Mouse (Mus musculus) CH12.LX (cell line): Measurements from ENCODE around the gene Parp1. TPM values are rescaled to one million over a fixed set of nuclear protein-coding genes. Genes with fewer than 3 reads are reported as not detected.

ENCODE experiments used
- DNase-seq: peaks from one replicate; pipeline ENCODE4 v3.0.0-alpha.2; 2013; ENCODE audit errors: extremely low read depth
- H3K27ac ChIP-seq: 2 replicates; pipeline ENCODE4 v1.5.1; 2012; ENCODE audit warnings: low read depth, mild to moderate bottlenecking, control low read depth, moderate library complexity; ENCODE audit not compliant: insufficient read depth
- H3K27me3 ChIP-seq: replicated peaks from 2 replicates; pipeline ENCODE3; 2012; ENCODE audit warnings: inconsistent platforms
- H3K36me3 ChIP-seq, 2 experiments: replicated peaks in 1 of 2; 2 replicates each; pipeline versions ENCODE3 to v1.6.1; 2012; ENCODE audit warnings: inconsistent platforms in 1 of 2, low read length in 1 of 2, mild to moderate bottlenecking in 1 of 2, mixed read lengths in 1 of 2, moderate library complexity in 1 of 2; ENCODE audit not compliant: control insufficient read depth in 1 of 2, insufficient read depth in 1 of 2
- H3K4me1 ChIP-seq, 2 experiments: 2 replicates each; pipeline ENCODE4 v1.6.1; 2012; ENCODE audit warnings: inconsistent platforms in 1 of 2, moderate library complexity in 1 of 2; ENCODE audit not compliant: insufficient read depth in 2 of 2, control insufficient read depth in 1 of 2
- H3K4me2 ChIP-seq: 2 replicates; pipeline ENCODE4 v1.6.1; 2012; ENCODE audit warnings: low read depth, mild to moderate bottlenecking, control low read depth; ENCODE audit not compliant: poor library complexity, insufficient read depth, severe bottlenecking
- H3K4me3 ChIP-seq, 3 experiments: fragments of 150-350 bp in 1 of 3; sonication (generic) in 1 of 3; replicated peaks in 1 of 3; 2 replicates each; pipeline versions ENCODE3 to v1.5.1; 2011 to 2012; ENCODE audit warnings: low read depth in 2 of 3, low read length in 2 of 3, mild to moderate bottlenecking in 2 of 3, moderate library complexity in 2 of 3, control low read depth in 1 of 3, improper control_type of control experiment in 1 of 3, inconsistent platforms in 1 of 3, mixed read lengths in 1 of 3; ENCODE audit not compliant: poor library complexity in 1 of 3
- H3K79me2 ChIP-seq: replicated peaks from 2 replicates; pipeline ENCODE4 v1.6.1; 2012; ENCODE audit warnings: mild to moderate bottlenecking, moderate library complexity; ENCODE audit not compliant: control insufficient read depth, poor library complexity, insufficient read depth, severe bottlenecking; ENCODE audit errors: extremely low read depth
- H3K9ac ChIP-seq: 2 replicates; pipeline ENCODE4 v1.6.1; 2012; ENCODE audit warnings: low read depth, mild to moderate bottlenecking, control low read depth, moderate library complexity; ENCODE audit not compliant: insufficient read depth
- H3K9me3 ChIP-seq: replicated peaks from 2 replicates; pipeline ENCODE3; 2012; ENCODE audit warnings: low read length, inconsistent platforms, mixed read lengths
- BHLHE40 ChIP-seq: IDR thresholded peaks from 2 replicates; pipeline ENCODE4 v1.6.1; 2011; ENCODE audit warnings: mild to moderate bottlenecking, low read depth, low read length, improper control_type of control experiment
- CHD2 ChIP-seq: IDR thresholded peaks from 2 replicates; pipeline ENCODE4 v1.6.1; 2011; ENCODE audit warnings: low read length, improper control_type of control experiment
- CTCF ChIP-seq, 2 experiments: IDR thresholded peaks in 1 of 2; conservative IDR thresholded peaks in 1 of 2; 2 replicates each; pipeline ENCODE4 v1.5.1; 2011 to 2012; ENCODE audit warnings: low read depth in 2 of 2, low read length in 2 of 2, improper control_type of control experiment in 1 of 2, inconsistent platforms in 1 of 2, mild to moderate bottlenecking in 1 of 2, moderate library complexity in 1 of 2
- ELF1 ChIP-seq: IDR thresholded peaks from 2 replicates; pipeline ENCODE4 v1.6.1; 2014; ENCODE audit warnings: low read depth, mild to moderate bottlenecking, inconsistent platforms, low read length, improper control_type of control experiment
- EP300 ChIP-seq: IDR thresholded peaks from 2 replicates; pipeline ENCODE4 v1.6.1; 2011; ENCODE audit warnings: low read length, improper control_type of control experiment
- ETS1 ChIP-seq: conservative IDR thresholded peaks from 2 replicates; pipeline ENCODE4 v1.6.1; 2012; ENCODE audit warnings: low read depth, mild to moderate bottlenecking, inconsistent platforms, low read length, improper control_type of control experiment, moderate library complexity
- GABPA ChIP-seq: IDR thresholded peaks from 2 replicates; pipeline ENCODE4 v1.6.1; 2012; ENCODE audit warnings: low read depth, low read length, improper control_type of control experiment, inconsistent platforms; ENCODE audit not compliant: insufficient replicate concordance
- HCFC1 ChIP-seq: IDR thresholded peaks from 2 replicates; pipeline ENCODE4 v1.6.1; 2012; ENCODE audit warnings: low read depth, mild to moderate bottlenecking, inconsistent platforms, low read length, improper control_type of control experiment
- IRF4 ChIP-seq: IDR thresholded peaks from 2 replicates; pipeline ENCODE4 v1.6.1; 2014; ENCODE audit warnings: low read depth, mild to moderate bottlenecking, inconsistent platforms, low read length, improper control_type of control experiment
- JUN ChIP-seq: IDR thresholded peaks from 2 replicates; pipeline ENCODE4 v1.6.1; 2011; ENCODE audit warnings: low read depth, mild to moderate bottlenecking, low read length, improper control_type of control experiment, moderate library complexity; ENCODE audit not compliant: insufficient read depth
- JUND ChIP-seq: conservative IDR thresholded peaks from 2 replicates; pipeline ENCODE4 v1.6.1; 2011; ENCODE audit warnings: low read depth, low read length, improper control_type of control experiment
- KAT2A ChIP-seq: IDR thresholded peaks from 2 replicates; pipeline ENCODE4 v1.6.1; 2012; ENCODE audit warnings: low read length, improper control_type of control experiment, inconsistent platforms; ENCODE audit not compliant: insufficient replicate concordance
- MAX ChIP-seq: IDR thresholded peaks from 2 replicates; pipeline ENCODE4 v1.6.1; 2011; ENCODE audit warnings: low read length, improper control_type of control experiment
- MAZ ChIP-seq: IDR thresholded peaks from 2 replicates; pipeline ENCODE4 v1.6.1; 2012; ENCODE audit warnings: low read depth, mild to moderate bottlenecking, inconsistent platforms, low read length, improper control_type of control experiment, moderate library complexity
- MEF2A ChIP-seq: IDR thresholded peaks from 2 replicates; pipeline ENCODE4 v1.6.1; 2014; ENCODE audit warnings: low read depth, mild to moderate bottlenecking, inconsistent platforms, low read length, improper control_type of control experiment, borderline replicate concordance
- MXI1 ChIP-seq: IDR thresholded peaks from 2 replicates; pipeline ENCODE4 v1.6.1; 2011; ENCODE audit warnings: mild to moderate bottlenecking, low read depth, low read length, improper control_type of control experiment
- MYC ChIP-seq: IDR thresholded peaks from 2 replicates; pipeline ENCODE4 v1.6.1; 2011; ENCODE audit warnings: low read depth, mild to moderate bottlenecking, improper control_type of control experiment, low read length
- NELFE ChIP-seq: IDR thresholded peaks from 2 replicates; pipeline ENCODE4 v1.6.1; 2011; ENCODE audit warnings: low read depth, low read length, improper control_type of control experiment
- NRF1 ChIP-seq: IDR thresholded peaks from 2 replicates; pipeline ENCODE4 v1.6.1; 2014; ENCODE audit warnings: low read depth, mild to moderate bottlenecking, inconsistent platforms, low read length, improper control_type of control experiment, moderate library complexity
- POLR2AphosphoS2 ChIP-seq: IDR thresholded peaks from 2 replicates; pipeline ENCODE4 v1.6.1; 2011; ENCODE audit warnings: low read depth, low read length, improper control_type of control experiment
- RAD21 ChIP-seq: IDR thresholded peaks from 2 replicates; pipeline ENCODE4 v1.6.1; 2011; ENCODE audit warnings: low read depth, mild to moderate bottlenecking, low read length, improper control_type of control experiment, moderate library complexity
- RCOR1 ChIP-seq: conservative IDR thresholded peaks from 2 replicates; pipeline ENCODE4 v1.6.1; 2012; ENCODE audit warnings: low read depth, mild to moderate bottlenecking, inconsistent platforms, low read length, improper control_type of control experiment
- SIN3A ChIP-seq: IDR thresholded peaks from 2 replicates; pipeline ENCODE4 v1.6.1; 2012; ENCODE audit warnings: low read length, improper control_type of control experiment, inconsistent platforms
- SMC3 ChIP-seq: IDR thresholded peaks from 2 replicates; pipeline ENCODE4 v1.6.1; 2011; ENCODE audit warnings: low read depth, low read length, improper control_type of control experiment
- TBP ChIP-seq: conservative IDR thresholded peaks from 2 replicates; pipeline ENCODE4 v1.6.1; 2011; ENCODE audit warnings: low read depth, low read length, improper control_type of control experiment
- TCF12 ChIP-seq: IDR thresholded peaks from 2 replicates; pipeline ENCODE4 v1.6.1; 2014; ENCODE audit warnings: low read depth, mild to moderate bottlenecking, inconsistent platforms, low read length, improper control_type of control experiment
- UBTF ChIP-seq: IDR thresholded peaks from 2 replicates; pipeline ENCODE4 v1.6.1; 2012; ENCODE audit warnings: low read depth, mild to moderate bottlenecking, inconsistent platforms, low read length, improper control_type of control experiment, moderate library complexity
- USF2 ChIP-seq: conservative IDR thresholded peaks from 2 replicates; pipeline ENCODE4 v1.6.1; 2011; ENCODE audit warnings: low read depth, low read length, improper control_type of control experiment
- ZC3H11A ChIP-seq: IDR thresholded peaks from 2 replicates; pipeline ENCODE4 v1.6.1; 2012; ENCODE audit warnings: low read depth, mild to moderate bottlenecking, inconsistent platforms, low read length, improper control_type of control experiment
- ZKSCAN1 ChIP-seq: IDR thresholded peaks from 2 replicates; pipeline ENCODE4 v1.6.1; 2012; ENCODE audit warnings: low read depth, inconsistent platforms, low read length, improper control_type of control experiment, borderline replicate concordance
- ZMIZ1 ChIP-seq: IDR thresholded peaks from 2 replicates; pipeline ENCODE4 v1.6.1; 2012; ENCODE audit warnings: low read depth, mild to moderate bottlenecking, inconsistent platforms, low read length, improper control_type of control experiment
- ZNF384 ChIP-seq: IDR thresholded peaks from 2 replicates; pipeline ENCODE4 v1.6.1; 2012; ENCODE audit warnings: low read depth, low read length, improper control_type of control experiment, inconsistent platforms
- dilution Hi-C: fragments of 300-500 bp; cut with MboI; formaldehyde crosslinking; loops from 2 replicates; pipeline ENCODE4 v1.14.3; 2020; ENCODE audit warnings: low sequenced_read_pairs; ENCODE audit not compliant: extremely low pct_unique_long_range_greater_than_20kb, extremely low pct_ligation_motif_present
- in situ Hi-C: fragments of 300-500 bp; cut with MboI; formaldehyde crosslinking; loops from 3 replicates; pipeline ENCODE4 v1.14.3; 2019; ENCODE audit warnings: low sequenced_read_pairs, low pct_ligation_motif_present, low pct_unique_long_range_greater_than_20kb, mixed read lengths
- polyA plus RNA-seq: library from polyadenylated mRNA; unstranded; fragments of >175 nt; gene quantifications from 2 replicates; pipeline ENCODE4 v1.2.1, GENCODE M21; 2012; ENCODE audit warnings: low read depth; ENCODE audit not compliant: insufficient read length
- total RNA-seq, 2 experiments: library from RNA; depleted of rRNA; stranded (reverse); fragments of 300-350 nt in 1 of 2; fragments of >200 nt in 1 of 2; gene quantifications; 2 replicates each; pipeline ENCODE4 v1.2.3; 2012 to 2014

The Parp1 gene
- total and polyA plus RNA-seq, 3 experiments = 310 to 313 (median 310) TPM

- Histone ChIP-seq H3K36me3 (peaks cover 81 to 99% of the 10 kb centered on the region in 2 experiments), H3K4me2 (peak overlapping the region; percentile 33; the same call in 1 of the 2 replicates), H3K27me3 (no peaks in the 10 kb centered on the region), H3K4me1 (peaks cover 17 to 38% of the 10 kb centered on the region in 2 experiments), H3K27ac (peak overlapping the region; percentile 98), H3K4me3 (peak overlapping the region in 2 of 3 experiments; percentile 2 to 33), H3K9me3 (no peaks in the 10 kb centered on the region), H3K9ac (no peak overlapping the region), H3K79me2 (no peaks in the 10 kb centered on the region)
- TF ChIP-seq CTCF (conservative IDR thresholded peaks at IDR 0.05 in 1 of 2, IDR thresholded peaks at IDR 0.05 in 1 of 2; ENCODE audit: low read depth in 2 of 2, low read length in 2 of 2) = no peak
- no peak for TF ChIP-seq GABPA
- peak; percentile 79; the same call in 1 of the 2 replicates for TF ChIP-seq MYC
- TF ChIP-seq RAD21 = no peak; the same call in none of the 2 replicates
- no peak for TF ChIP-seq CHD2
- TF ChIP-seq USF2 = no peak
- peak; percentile 94 for TF ChIP-seq SIN3A
- TF ChIP-seq ZMIZ1 = no peak
- peak; percentile 73; the same call in 1 of the 2 replicates for TF ChIP-seq BHLHE40
- TF ChIP-seq RCOR1 = peak; percentile 57
- TF ChIP-seq ZNF384 = no peak
- no peak for TF ChIP-seq NELFE
- TF ChIP-seq MAZ = peak; percentile 55; the same call in 1 of the 2 replicates
- peak; percentile 73; the same call in 1 of the 2 replicates for TF ChIP-seq TCF12
- TF ChIP-seq KAT2A = no peak
- no peak for TF ChIP-seq SMC3
- TF ChIP-seq MAX = peak; percentile 87
- peak; percentile 97 for TF ChIP-seq EP300
- no peak for TF ChIP-seq ZC3H11A
- no peak for TF ChIP-seq HCFC1
- TF ChIP-seq TBP = no peak
- peak; percentile 89 for TF ChIP-seq JUND
- no peak for TF ChIP-seq POLR2AphosphoS2
- peak; percentile 40; the same call in 1 of the 2 replicates for TF ChIP-seq ELF1
- peak; percentile 89 for TF ChIP-seq ETS1
- TF ChIP-seq ZKSCAN1 = no peak
- TF ChIP-seq IRF4 = peak; percentile 97
- TF ChIP-seq JUN = peak; percentile 79
- TF ChIP-seq NRF1 = 0 out of 2 replicates have a peak, but pooled peaks have one; percentile 18
- peak; percentile 83; the same call in 1 of the 2 replicates for TF ChIP-seq MEF2A
- TF ChIP-seq UBTF = peak; percentile 33; the same call in 1 of the 2 replicates
- 0 out of 2 replicates have a peak, but pooled peaks have one; percentile 62 for TF ChIP-seq MXI1
- peak; percentile 87 for DNase-seq
- dilution Hi-C loops (no loop called here), in situ Hi-C loops (no loop called here)
Observed at GRCm38 (mm10) chr1:180587792-180588442, 19.2 kb downstream of the Parp1 start.
